Mouse (Mus musculus) heart, embryonic 10.5 days (tissue): Measurements from ENCODE around the gene Dzip1. TPM values are rescaled to one million over a fixed set of nuclear protein-coding genes. Genes with fewer than 3 reads are reported as not detected.

ENCODE experiments used
- DNase-seq: peaks from one replicate; pipeline ENCODE4 v3.0.0-alpha.2; 2017; ENCODE audit warnings: low spot score
- H3K27ac ChIP-seq: fragments of 300-500 bp; sonication (generic); 2 replicates; pipeline ENCODE4 v1.5.1; 2016; ENCODE audit warnings: mild to moderate bottlenecking
- H3K27me3 ChIP-seq: fragments of 300-500 bp; sonication (generic); 2 replicates; pipeline ENCODE4 v1.6.1; 2016; ENCODE audit warnings: mild to moderate bottlenecking; ENCODE audit not compliant: poor library complexity, insufficient read depth, severe bottlenecking
- H3K36me3 ChIP-seq: fragments of 300-500 bp; sonication (generic); 2 replicates; pipeline ENCODE4 v1.6.1; 2016; ENCODE audit warnings: mild to moderate bottlenecking, moderate library complexity
- H3K4me1 ChIP-seq: fragments of 300-500 bp; sonication (generic); 2 replicates; pipeline ENCODE4 v1.6.1; 2016; ENCODE audit warnings: mild to moderate bottlenecking
- H3K4me3 ChIP-seq: fragments of 300-500 bp; sonication (generic); 2 replicates; pipeline ENCODE4 v1.5.1; 2016; ENCODE audit warnings: mild to moderate bottlenecking, moderate library complexity
- H3K9me3 ChIP-seq: fragments of 300-500 bp; sonication (generic); 2 replicates; pipeline ENCODE4 v1.6.1; 2016; ENCODE audit warnings: mild to moderate bottlenecking, moderate library complexity
- WGBS: fragments of 180-500 bp; shearing (Covaris S2); methylation state at CpG from one replicate; pipeline ENCODE4 v1.1.7; 2016; 5-methylcytosine and 5-hydroxymethylcytosine counted together
- polyA plus RNA-seq: library from polyadenylated mRNA; unstranded; fragments of >200 nt; fragmentation: Nextera tagmentation; extraction: Ambion mirVana; gene quantifications from 2 replicates; pipeline ENCODE4 v1.2.1, GENCODE M21; 2016

Dzip1 gene
- polyA plus RNA-seq, 1 experiment from 2014 or later = 15.3 TPM

- H3K27me3 ChIP-seq = no peaks in the 10 kb centered on the region
- peaks cover 7% of the 10 kb centered on the region; the same call in 1 of the 2 replicates for H3K4me1 ChIP-seq
- no peak overlapping the region for H3K4me3 ChIP-seq
- DNase-seq = peak; percentile 77
- peaks cover 84% of the 10 kb centered on the region for H3K36me3 ChIP-seq
- 68% methylated on average over 18 of the region's 18 CpGs for WGBS
- H3K27ac ChIP-seq = 0 out of 2 replicates have a peak overlapping the region, but pooled peaks have one; percentile 16
- no peaks in the 10 kb centered on the region for H3K9me3 ChIP-seq
These were observed 41.7 kb downstream of the Dzip1 start for GRCm38 (mm10) chr14:118883344-118884249.

GRCm38 (mm10) chr14:118880696-118881095 lies 44.6 kb downstream of the Dzip1 start:
- 82% methylated on average over 10 of the region's 10 CpGs for whole genome bisulfite sequencing
- no peaks in the 10 kb centered on the region for H3K9me3 ChIP-seq
- no peaks in the 10 kb centered on the region for H3K27me3 ChIP-seq
- H3K4me1 ChIP-seq = peaks cover 7% of the 10 kb centered on the region; the same call in 1 of the 2 replicates
- no peak overlapping the region for H3K27ac ChIP-seq
- DNase-seq = peak; percentile 63
- H3K4me3 ChIP-seq = no peak overlapping the region
- H3K36me3 ChIP-seq = peaks cover 72% of the 10 kb centered on the region

GRCm38 (mm10) chr14:118878346-118878910 lies 46.8 kb downstream of the Dzip1 start:
- WGBS = 87% methylated on average over 11 of the region's 11 CpGs
- no peaks in the 10 kb centered on the region for H3K9me3 ChIP-seq
- peaks cover 72% of the 10 kb centered on the region for H3K36me3 ChIP-seq
- DNase-seq = peak; percentile 42
- no peaks in the 10 kb centered on the region for H3K27me3 ChIP-seq
- no peak overlapping the region for H3K4me3 ChIP-seq
- no peak overlapping the region for H3K27ac ChIP-seq
- H3K4me1 ChIP-seq = 0 out of 2 replicates have a peak, but pooled peaks cover 2% of the 10 kb centered on the region

- H3K36me3 ChIP-seq = peaks cover 41% of the 10 kb centered on the region
- DNase-seq = peak; percentile 56
- no peaks in the 10 kb centered on the region for H3K9me3 ChIP-seq
- no peaks in the 10 kb centered on the region for H3K27me3 ChIP-seq
- H3K27ac ChIP-seq = no peak overlapping the region
- 83% methylated on average over 10 of the region's 10 CpGs for WGBS
- H3K4me3 ChIP-seq = no peak overlapping the region
- no peaks in the 10 kb centered on the region for H3K4me1 ChIP-seq
These were observed 50.4 kb downstream of the Dzip1 start for GRCm38 (mm10) chr14:118874786-118875415.

GRCm38 (mm10) chr14:118874126-118874525 lies 51.1 kb downstream of the Dzip1 start:
- H3K36me3 ChIP-seq = peaks cover 33% of the 10 kb centered on the region
- WGBS = 92% methylated on average over 4 of the region's 4 CpGs
- no peaks in the 10 kb centered on the region; the same call in 1 of the 2 replicates for H3K4me1 ChIP-seq

GRCm38 (mm10) chr14:118869712-118870111 lies 55.5 kb downstream of the Dzip1 start:
- Histone ChIP-seq H3K4me1 (no peaks in the 10 kb centered on the region; the same call in 1 of the 2 replicates), H3K9me3 (no peaks in the 10 kb centered on the region), H3K27me3 (no peaks in the 10 kb centered on the region), H3K4me3 (no peak overlapping the region), H3K36me3 (peaks cover 7% of the 10 kb centered on the region; the same call in 1 of the 2 replicates), H3K27ac (no peak overlapping the region)
- DNase-seq = no peak
- 56% methylated on average over 6 of the region's 6 CpGs for WGBS

More at GRCm38 (mm10) chr14:118874126-118874525, 51.1 kb downstream of the Dzip1 start:
- Histone ChIP-seq H3K9me3 (no peaks in the 10 kb centered on the region), H3K4me3 (no peak overlapping the region), H3K27ac (no peak overlapping the region), H3K27me3 (no peaks in the 10 kb centered on the region)
- DNase-seq = no peak

GRCm38 (mm10) chr14:118868102-118868724 lies 57.0 kb downstream of the Dzip1 start:
- Histone ChIP-seq H3K27ac (no peak overlapping the region), H3K4me1 (no peaks in the 10 kb centered on the region; the same call in 1 of the 2 replicates), H3K4me3 (no peak overlapping the region), H3K27me3 (no peaks in the 10 kb centered on the region), H3K9me3 (no peaks in the 10 kb centered on the region), H3K36me3 (no peaks in the 10 kb centered on the region)
- 87% methylated on average over 13 of the region's 13 CpGs for WGBS
- no peak for DNase-seq

GRCm38 (mm10) chr14:118867366-118867765 lies 57.9 kb downstream of the Dzip1 start:
- 76% methylated on average over 6 of the region's 6 CpGs for WGBS
- DNase-seq = no peak
- no peaks in the 10 kb centered on the region for H3K27me3 ChIP-seq
- H3K27ac ChIP-seq = no peak overlapping the region
- no peaks in the 10 kb centered on the region for H3K36me3 ChIP-seq
- no peak overlapping the region for H3K4me3 ChIP-seq
- H3K9me3 ChIP-seq = no peaks in the 10 kb centered on the region
- H3K4me1 ChIP-seq = no peaks in the 10 kb centered on the region; the same call in 1 of the 2 replicates

GRCm38 (mm10) chr14:118866014-118866811 lies 59.0 kb downstream of the Dzip1 start:
- DNase-seq = no peak
- no peaks in the 10 kb centered on the region for H3K27me3 ChIP-seq
- WGBS = 60% methylated on average over 10 of the region's 10 CpGs
- H3K4me3 ChIP-seq = no peak overlapping the region
- no peak overlapping the region for H3K27ac ChIP-seq
- no peaks in the 10 kb centered on the region for H3K36me3 ChIP-seq
- H3K9me3 ChIP-seq = no peaks in the 10 kb centered on the region
- H3K4me1 ChIP-seq = no peaks in the 10 kb centered on the region; the same call in 1 of the 2 replicates

- Histone ChIP-seq H3K27me3 (no peaks in the 10 kb centered on the region), H3K9me3 (no peaks in the 10 kb centered on the region), H3K4me3 (no peak overlapping the region), H3K36me3 (no peaks in the 10 kb centered on the region), H3K27ac (no peak overlapping the region), H3K4me1 (no peaks in the 10 kb centered on the region; the same call in 1 of the 2 replicates)
- DNase-seq = no peak
- WGBS = 59% methylated on average over 4 of the region's 4 CpGs
These were observed 60.4 kb downstream of the Dzip1 start for GRCm38 (mm10) chr14:118864905-118865304.

GRCm38 (mm10) chr14:118862253-118862652 lies 63.0 kb downstream of the Dzip1 start:
- no peaks in the 10 kb centered on the region for H3K36me3 ChIP-seq
- H3K4me1 ChIP-seq = no peaks in the 10 kb centered on the region
- no peak overlapping the region for H3K27ac ChIP-seq
- 50% methylated on average over 7 of the region's 7 CpGs for WGBS
- H3K27me3 ChIP-seq = peaks cover 8% of the 10 kb centered on the region
- no peak for DNase-seq
- H3K4me3 ChIP-seq = no peak overlapping the region
- H3K9me3 ChIP-seq = no peaks in the 10 kb centered on the region

- no peak overlapping the region for H3K27ac ChIP-seq
- no peak for DNase-seq
- peaks cover 44% of the 10 kb centered on the region for H3K27me3 ChIP-seq
- no peaks in the 10 kb centered on the region for H3K9me3 ChIP-seq
- H3K36me3 ChIP-seq = no peaks in the 10 kb centered on the region
- no peak overlapping the region for H3K4me3 ChIP-seq
- peaks cover 14% of the 10 kb centered on the region for H3K4me1 ChIP-seq
- WGBS = 61% methylated on average over 6 of the region's 6 CpGs
These were observed 66.9 kb downstream of the Dzip1 start for GRCm38 (mm10) chr14:118858318-118858717.
